Mouse (Mus musculus) stomach, postnatal 0 days (tissue): ENCODE data around the gene Mif4gd.

Experiments
- CTCF ChIP-seq: IDR thresholded peaks from 2 replicates; pipeline ENCODE4 v1.5.1; 2016; ENCODE audit warnings: antibody characterized with exemption, low read depth, mild to moderate bottlenecking, moderate library complexity
- EP300 ChIP-seq: optimal IDR thresholded peaks from 2 replicates; pipeline ENCODE3; 2016; ENCODE audit warnings: antibody characterized with exemption

DNA sequence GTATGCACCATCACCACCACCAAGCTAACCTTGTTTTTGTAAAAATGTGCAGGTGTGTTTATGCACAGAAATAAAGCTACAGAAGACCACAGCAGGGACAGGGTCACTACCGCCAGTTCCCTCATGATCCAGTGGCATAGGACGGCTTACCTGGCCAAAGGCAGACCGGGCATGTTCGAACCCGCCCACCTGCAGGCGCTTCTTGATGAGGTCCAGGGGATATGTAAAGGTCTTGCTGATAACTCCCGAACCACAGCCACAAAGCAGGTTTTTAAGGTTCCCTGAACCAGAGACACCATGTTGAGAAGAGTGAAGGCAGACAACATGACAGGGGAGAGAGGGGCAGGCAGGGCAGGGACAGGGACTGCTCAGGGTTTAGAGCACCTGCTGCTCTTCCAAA lies 3.6 kb upstream of the Mif4gd start:
- TF ChIP-seq CTCF (no peak), EP300 (no peak)
